Mouse (Mus musculus) left cerebral cortex, adult 8-10 months (tissue): ENCODE results near the gene Rad9a. TPM values are rescaled to one million over a fixed set of nuclear protein-coding genes. Genes with fewer than 3 reads are reported as not detected.

Source experiments
- DNase-seq, 2 experiments: peaks; one replicate each; pipeline ENCODE4 v3.0.0; 2022; ENCODE audit warnings: low spot score in 2 of 2
- microRNA-seq, 2 experiments: library from miRNA; unstranded; fragments of <30 nt; microRNA quantifications; one replicate each; pipeline ENCODE4 v1.2.0; 2022
- total RNA-seq, 4 experiments: library from RNA; stranded (reverse); gene quantifications; 2 replicates each; pipeline ENCODE4 v1.2.4; 2022

Gene Rad9a
- total RNA-seq, 4 experiments from 2014 or later = 9.9 to 12.1 (median 11.0) TPM

DNA sequence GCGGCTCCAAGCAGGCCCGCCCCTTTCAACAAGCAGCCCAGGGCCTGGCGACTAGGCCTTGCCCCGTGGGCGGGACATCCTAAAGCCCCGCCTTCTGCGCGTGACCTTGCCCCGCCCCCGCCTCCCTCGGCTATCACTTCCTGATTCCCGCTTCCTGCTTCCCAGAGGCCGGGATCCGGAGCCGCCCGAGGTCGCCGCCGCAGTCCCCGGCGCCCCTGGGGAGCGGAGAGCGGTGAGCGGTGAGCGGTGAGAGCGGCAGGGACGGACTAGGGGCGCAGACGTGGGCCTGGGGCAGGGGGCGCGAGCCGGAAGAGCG lies 53.0 kb downstream of the Rad9a start, which contains the start of gene Coro1b:
Coro1b (plus strand) TSS at position 129 of the 316 bp plus-strand sequence.
- peak; percentile 85 to 92 for DNase-seq

- no peak for DNase-seq
These were observed 53.5 kb downstream of the Rad9a start for GRCm38 (mm10) chr19:4147782-4148490.

DNA sequence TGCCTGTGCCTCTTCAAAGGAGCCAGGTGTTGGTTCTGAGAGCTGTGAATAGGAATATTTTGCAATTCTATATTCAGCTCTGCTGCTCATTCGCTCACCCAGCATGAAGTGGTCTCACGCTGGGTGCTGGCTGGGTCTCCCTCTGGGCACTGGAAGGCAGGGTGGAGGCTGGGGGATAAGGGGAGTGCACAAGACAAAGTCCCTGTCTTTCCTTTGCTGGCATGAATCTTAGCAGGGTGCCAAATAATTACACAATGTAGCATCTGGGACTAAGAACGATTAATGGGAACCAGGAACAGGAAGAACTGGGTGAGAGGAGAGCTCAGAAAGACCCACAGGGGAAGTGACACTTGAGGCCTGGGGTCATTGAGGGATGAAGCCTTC lies 54.4 kb downstream of the Rad9a start:
- DNase-seq = no peak

- no peak for DNase-seq
These were observed 55.0 kb downstream of the Rad9a start for GRCm38 (mm10) chr19:4146366-4147021.

DNA sequence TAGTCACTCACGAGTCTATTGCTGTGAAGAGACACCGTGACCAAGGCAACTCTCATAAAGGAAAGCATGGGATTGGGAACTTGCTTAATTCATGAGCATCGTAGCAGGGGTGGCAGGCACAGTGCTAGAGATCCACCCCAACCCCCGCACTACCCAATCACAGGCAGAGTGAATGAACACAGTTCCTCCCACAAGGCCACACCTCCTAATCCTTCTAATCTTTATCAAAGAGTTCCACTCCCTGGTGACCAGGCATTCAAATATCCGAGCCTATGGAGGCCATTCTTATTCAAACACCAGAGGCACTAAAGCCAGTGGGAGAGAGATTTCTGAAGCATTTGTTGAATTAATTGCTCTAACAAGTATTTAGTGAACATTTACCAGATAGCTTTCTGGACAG lies 55.5 kb downstream of the Rad9a start:
- DNase-seq = no peak

Small RNAs within 50 kb of the gene (microRNA-seq; reads per million reads assigned to microRNA genes)
- 0 reads per million in 2 experiments for gene Gm26115

Other genes with a start within 250 kb of the Rad9a start
- under 1 TPM in 2 of 4 experiments, not detected in 2; 0.44 to 0.50 TPM for gene Aldh3b3, start 243.0 kb downstream of the Rad9a start, total RNA-seq
- gene Aldh3b2, start 229.3 kb downstream of the Rad9a start, total RNA-seq = 1 to 10 TPM in 1 of 4 experiments, under 1 TPM in 3; 0.80 to 1.3 (median 0.91) TPM
- gene Acy3, start 215.1 kb downstream of the Rad9a start, total RNA-seq = 1 to 10 TPM; 2.9 to 5.0 (median 4.5) TPM
- gene Tbx10, start 208.9 kb downstream of the Rad9a start, total RNA-seq = not detected
- 10 to 100 TPM in 1 of 4 experiments, 1 to 10 TPM in 3; 7.4 to 10.5 (median 8.9) TPM for gene Nudt8, start 201.1 kb downstream of the Rad9a start, total RNA-seq
- gene Gm49405, start 201.0 kb downstream of the Rad9a start, total RNA-seq = 1 to 10 TPM in 2 of 4 experiments, under 1 TPM in 2; 0.76 to 1.3 (median 1.1) TPM
- gene Doc2g, start 198.3 kb downstream of the Rad9a start, total RNA-seq = 10 to 100 TPM in 1 of 4 experiments, 1 to 10 TPM in 3; 3.9 to 11.7 (median 4.1) TPM
- gene Ndufv1, start 188.9 kb downstream of the Rad9a start, total RNA-seq = 100 to 1,000 TPM; 243 to 273 (median 258) TPM
- gene Gstp1, start 163.7 kb downstream of the Rad9a start, total RNA-seq = 100 to 1,000 TPM; 405 to 436 (median 416) TPM
- 10 to 100 TPM; 43.0 to 73.3 (median 55.7) TPM for gene Gstp2, start 155.6 kb downstream of the Rad9a start, total RNA-seq
- not detected for gene Gstp3, start 142.1 kb downstream of the Rad9a start, total RNA-seq
- gene Cabp2, start 120.1 kb downstream of the Rad9a start, total RNA-seq = not detected
- 10 to 100 TPM; 20.2 to 28.9 (median 23.4) TPM for gene Cdk2ap2, start 104.5 kb downstream of the Rad9a start, total RNA-seq
- gene Pitpnm1, start 101.7 kb downstream of the Rad9a start, total RNA-seq = 100 to 1,000 TPM; 199 to 206 (median 205) TPM
- gene Aip, start 75.8 kb downstream of the Rad9a start, total RNA-seq = 100 to 1,000 TPM; 120 to 143 (median 134) TPM
- gene Gpr152, start 61.9 kb downstream of the Rad9a start, total RNA-seq = under 1 TPM in 1 of 4 experiments, not detected in 3; 0.08 TPM
- under 1 TPM in 3 of 4 experiments, not detected in 1; 0.17 to 0.37 (median 0.34) TPM for gene Cabp4, start 57.6 kb downstream of the Rad9a start, total RNA-seq
- 10 to 100 TPM; 86.9 to 98.0 (median 92.5) TPM for gene Coro1b, start 53.0 kb downstream of the Rad9a start, total RNA-seq
- gene Ptprcap, start 48.1 kb downstream of the Rad9a start, total RNA-seq = 1 to 10 TPM; 1.6 to 2.2 (median 1.8) TPM
- 10 to 100 TPM; 28.6 to 39.6 (median 34.1) TPM for gene Rps6kb2, start 38.3 kb downstream of the Rad9a start, total RNA-seq
- 10 to 100 TPM; 12.6 to 15.0 (median 13.4) TPM for gene Carns1, start 26.2 kb downstream of the Rad9a start, total RNA-seq
- 1 to 10 TPM; 1.6 to 3.3 (median 2.7) TPM for gene Tbc1d10c, start 10.4 kb downstream of the Rad9a start, total RNA-seq
- gene Ppp1ca, start 9.6 kb downstream of the Rad9a start, total RNA-seq = 100 to 1,000 TPM; 310 to 356 (median 326) TPM
- gene Clcf1, start 12.6 kb upstream of the Rad9a start, total RNA-seq = 1 to 10 TPM in 2 of 4 experiments, under 1 TPM in 2; 0.65 to 2.4 (median 1.2) TPM
- gene AC109138.7, start 12.7 kb upstream of the Rad9a start, total RNA-seq = not detected
- 10 to 100 TPM; 16.1 to 23.6 (median 22.1) TPM for gene Pold4, start 30.2 kb upstream of the Rad9a start, total RNA-seq
- gene Ssh3, start 67.5 kb upstream of the Rad9a start, total RNA-seq = 10 to 100 TPM; 40.6 to 55.7 (median 51.5) TPM
- gene Ankrd13d, start 81.5 kb upstream of the Rad9a start, total RNA-seq = 10 to 100 TPM; 60.1 to 72.5 (median 69.0) TPM
- 100 to 1,000 TPM; 191 to 210 (median 203) TPM for gene Grk2, start 104.6 kb upstream of the Rad9a start, total RNA-seq
- gene Kdm2a, start 196.6 kb upstream of the Rad9a start, total RNA-seq = 10 to 100 TPM; 70.9 to 80.3 (median 75.2) TPM
- gene Rhod, start 237.8 kb upstream of the Rad9a start, total RNA-seq = 1 to 10 TPM in 1 of 4 experiments, under 1 TPM in 3; 0.30 to 1.5 (median 0.47) TPM